Mouse (Mus musculus) MEL (cell line): ENCODE measurements around the gene Stat6.

ENCODE experiments used
- CTCF ChIP-seq, 3 experiments: IDR thresholded peaks in 2 of 3; conservative IDR thresholded peaks in 1 of 3; 2 replicates each; pipeline ENCODE4 v1.5.1; 2011 to 2012; ENCODE audit warnings: low read length in 3 of 3, low read depth in 2 of 3, mild to moderate bottlenecking in 2 of 3, improper control_type of control experiment in 1 of 3, inconsistent platforms in 1 of 3, mixed read lengths in 1 of 3, moderate library complexity in 1 of 3; ENCODE audit not compliant: control insufficient read depth in 1 of 3, insufficient read depth in 1 of 3, poor library complexity in 1 of 3, severe bottlenecking in 1 of 3
- KAT2A ChIP-seq: conservative IDR thresholded peaks from 2 replicates; pipeline ENCODE4 v1.6.1; 2012; ENCODE audit warnings: low read depth, low read length, improper control_type of control experiment, inconsistent platforms
- MXI1 ChIP-seq: IDR thresholded peaks from 2 replicates; pipeline ENCODE4 v1.6.1; 2011; ENCODE audit warnings: mild to moderate bottlenecking, low read depth, low read length, improper control_type of control experiment
- NELFE ChIP-seq: IDR thresholded peaks from 2 replicates; pipeline ENCODE4 v1.6.1; 2011; ENCODE audit warnings: low read depth, low read length, improper control_type of control experiment
- POLR2A ChIP-seq, 2 experiments: IDR thresholded peaks; 2 replicates each; pipeline ENCODE4 v1.6.1; 2011 to 2012; ENCODE audit warnings: low read length in 2 of 2, mild to moderate bottlenecking in 2 of 2, control low read depth in 1 of 2, improper control_type of control experiment in 1 of 2, low read depth in 1 of 2, moderate library complexity in 1 of 2; ENCODE audit not compliant: control insufficient read depth in 1 of 2, insufficient read depth in 1 of 2, poor library complexity in 1 of 2
- POLR2AphosphoS2 ChIP-seq: IDR thresholded peaks from 2 replicates; pipeline ENCODE4 v1.6.1; 2011; ENCODE audit warnings: low read length, improper control_type of control experiment
- ZNF384 ChIP-seq: IDR thresholded peaks from 2 replicates; pipeline ENCODE4 v1.6.1; 2012; ENCODE audit warnings: low read depth, mild to moderate bottlenecking, inconsistent platforms, low read length, improper control_type of control experiment

GRCm38 (mm10) chr10:127663590-127663989, 20.8 kb downstream of the Stat6 start:
- TF ChIP-seq CTCF (IDR thresholded peaks at IDR 0.05 in 2 of 3, conservative IDR thresholded peaks at IDR 0.05 in 1 of 3; ENCODE audit: control insufficient read depth in 1 of 3, insufficient read depth in 1 of 3, low read depth in 2 of 3, low read length in 3 of 3, poor library complexity in 1 of 3, severe bottlenecking in 1 of 3) = no peak
- no peak for TF ChIP-seq NELFE
- no peak for TF ChIP-seq ZNF384
- TF ChIP-seq POLR2AphosphoS2 = no peak
- TF ChIP-seq KAT2A = no peak
- TF ChIP-seq MXI1 = no peak
- TF ChIP-seq POLR2A (IDR thresholded peaks at IDR 0.05; ENCODE audit: control insufficient read depth in 1 of 2, insufficient read depth in 1 of 2, low read depth in 1 of 2, low read length in 2 of 2, poor library complexity in 1 of 2) = no peak
